Mouse (Mus musculus) megakaryocyte progenitor cell, adult 5-6 weeks (primary cell): Measurements from ENCODE around the gene Fbxl8. TPM values are rescaled to one million over a fixed set of nuclear protein-coding genes. Genes with fewer than 3 reads are reported as not detected.
"Not testable (repeated sequence)": the region's sequence is repeated elsewhere in the genome, so short reads cannot be mapped to it uniquely, and the experiment has no call there.

Experiments
- ATAC-seq: replicated peaks from 2 replicates; pipeline ENCODE4 v1.8.0; 2016; ENCODE audit warnings: mild to moderate bottlenecking, moderate TSS enrichment, inconsistent platforms; ENCODE audit not compliant: poor library complexity
- total RNA-seq, 2 experiments: library from RNA; stranded (forward) in 1 of 2; stranded (reverse) in 1 of 2; fragments of 157-497, 149-512 nt in 1 of 2; fragments of 200-1000 nt in 1 of 2; gene quantifications; 2 replicates each; pipeline versions ENCODE4 v1.2.3 to v1.2.4; 2015 to 2017

The Fbxl8 gene
- total RNA-seq, 2 experiments from 2014 or later = 1.2 to 3.2 TPM

DNA sequence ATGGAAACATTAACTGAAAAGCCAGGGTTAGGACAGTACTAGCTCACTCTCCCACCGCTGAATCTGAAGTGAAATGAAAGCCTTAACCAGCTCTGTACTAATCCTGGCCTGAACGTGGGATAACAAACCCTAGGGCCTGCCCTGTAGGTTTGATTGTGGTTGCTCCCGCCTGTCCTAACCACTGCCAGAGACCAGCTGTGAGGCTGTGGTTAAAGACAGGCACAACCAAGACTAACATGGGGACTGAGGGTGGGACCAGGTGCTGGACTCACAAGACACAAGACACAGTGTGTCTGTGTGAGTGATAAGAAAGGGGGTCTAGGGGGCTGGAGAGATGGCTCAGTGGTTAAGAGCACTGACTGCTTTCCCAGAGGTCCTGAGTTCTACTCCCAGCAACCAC lies 16.1 kb downstream of the Fbxl8 start:
- no peak for ATAC-seq

DNA sequence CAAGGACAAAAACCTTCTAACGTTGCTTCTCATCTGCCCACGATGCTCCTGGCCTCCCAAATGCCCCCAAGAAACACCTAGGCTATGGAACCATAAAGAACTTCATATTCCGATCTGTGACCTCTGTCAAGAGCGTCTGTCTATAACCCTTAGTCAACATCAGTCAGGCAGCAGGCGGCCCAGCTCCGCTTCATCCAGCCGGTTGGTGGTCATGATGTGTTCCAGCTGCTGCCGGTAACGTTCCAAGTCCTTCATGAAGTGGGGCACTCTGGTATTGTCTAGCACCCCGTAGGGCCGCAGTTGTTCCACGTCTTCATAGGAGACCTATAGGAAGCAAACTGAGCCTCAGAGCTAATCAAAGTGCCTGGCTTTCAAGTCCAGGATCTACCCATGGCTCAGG lies 17.4 kb downstream of the Fbxl8 start:
- ATAC-seq = no peak

DNA sequence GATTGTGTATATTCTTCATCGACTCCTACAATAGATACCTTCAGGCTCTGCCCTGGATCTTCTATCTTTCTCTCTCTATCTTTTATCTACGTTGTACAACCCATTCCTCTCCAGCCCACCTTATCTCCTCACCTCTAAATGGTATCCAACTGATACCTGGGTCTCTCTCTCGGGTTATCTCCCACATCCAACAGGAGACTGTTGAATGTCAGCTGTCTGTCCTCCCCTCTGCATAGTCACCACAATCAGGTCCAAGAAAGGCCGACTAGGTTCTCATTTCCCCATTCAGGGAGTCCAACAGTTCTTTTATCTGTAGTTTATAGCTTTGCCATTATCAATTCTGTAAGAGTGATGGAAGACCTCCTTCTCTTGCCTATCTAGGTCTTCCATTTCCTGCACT lies 17.8 kb downstream of the Fbxl8 start:
- ATAC-seq = no peak

DNA sequence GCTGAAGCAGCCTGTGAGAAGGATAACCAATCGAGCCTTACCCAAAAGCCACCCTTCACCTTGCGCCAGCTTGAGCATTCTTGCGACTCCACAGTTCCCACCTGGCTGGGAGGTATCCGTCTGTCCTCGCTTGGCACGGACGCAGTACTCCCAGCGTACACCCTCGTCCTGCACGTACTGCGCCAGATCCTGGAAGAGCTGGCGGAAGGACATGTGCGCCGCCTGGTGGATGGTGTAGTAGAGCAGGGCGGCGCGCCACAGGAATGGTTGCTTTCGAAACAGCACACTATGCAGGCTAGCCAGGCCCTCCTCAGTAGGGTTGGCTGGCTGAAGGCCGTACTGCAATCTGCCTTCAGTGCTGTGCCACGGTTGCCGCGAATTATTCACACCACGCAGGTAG lies 18.6 kb downstream of the Fbxl8 start:
- peak; percentile 75 for ATAC-seq

DNA sequence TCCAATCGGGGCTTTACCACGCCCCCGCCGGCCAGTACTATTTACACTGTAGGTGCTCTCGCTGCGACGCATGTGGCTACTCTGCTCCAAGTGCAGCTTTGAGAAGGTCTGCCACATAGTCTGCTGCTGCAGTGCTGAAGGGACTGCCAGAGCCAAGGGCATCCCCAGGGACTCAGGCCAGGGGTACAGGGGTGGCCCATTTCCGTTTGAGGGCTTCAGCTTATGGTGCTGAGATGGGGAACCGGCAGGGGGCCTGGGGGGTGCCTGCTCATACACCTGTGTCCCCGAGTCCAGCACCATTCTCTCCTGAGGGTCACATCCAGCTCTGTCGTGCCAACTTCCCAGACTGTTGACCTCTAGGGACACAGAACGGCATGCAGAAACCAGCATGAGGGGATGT lies 21.1 kb downstream of the Fbxl8 start:
- no peak for ATAC-seq

DNA sequence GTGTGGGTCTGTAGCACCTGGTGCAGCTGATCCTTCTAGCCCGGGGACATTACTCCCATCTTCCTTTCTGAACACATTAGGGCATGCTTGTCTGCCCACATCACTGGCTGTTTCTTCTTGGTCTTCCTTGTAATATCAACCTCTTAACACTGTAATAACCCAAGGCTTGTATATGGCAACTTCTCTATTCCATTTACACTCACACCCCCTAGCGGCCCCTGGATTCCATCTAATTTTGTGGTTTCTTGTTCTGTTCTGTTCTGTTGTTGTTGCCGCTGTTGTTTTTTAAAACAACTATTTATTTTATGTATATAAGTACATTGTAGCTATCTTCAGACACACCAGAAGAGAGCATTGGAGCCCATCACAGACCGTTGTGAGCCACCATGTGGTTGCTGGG lies 22.5 kb downstream of the Fbxl8 start:
- no peak for ATAC-seq

DNA sequence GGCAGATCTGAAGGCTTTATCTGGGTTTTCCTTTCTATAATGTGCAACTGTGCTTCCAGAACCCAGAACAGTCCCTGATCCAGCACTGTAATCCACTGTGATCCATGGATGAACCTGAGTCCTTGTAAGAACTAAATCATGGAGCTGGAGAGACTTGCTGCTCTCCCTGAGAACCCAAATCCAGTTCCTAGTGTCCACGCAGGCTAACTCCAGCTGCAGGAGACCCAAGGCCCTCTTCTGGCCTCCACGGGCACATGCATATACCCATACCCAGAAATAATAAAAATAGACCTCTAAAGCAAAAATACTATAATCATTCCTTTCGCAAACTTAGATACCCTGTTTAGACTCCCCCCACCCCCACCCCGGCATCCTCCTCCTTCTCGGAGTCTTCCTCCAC lies 23.8 kb downstream of the Fbxl8 start:
- ATAC-seq = no peak

DNA sequence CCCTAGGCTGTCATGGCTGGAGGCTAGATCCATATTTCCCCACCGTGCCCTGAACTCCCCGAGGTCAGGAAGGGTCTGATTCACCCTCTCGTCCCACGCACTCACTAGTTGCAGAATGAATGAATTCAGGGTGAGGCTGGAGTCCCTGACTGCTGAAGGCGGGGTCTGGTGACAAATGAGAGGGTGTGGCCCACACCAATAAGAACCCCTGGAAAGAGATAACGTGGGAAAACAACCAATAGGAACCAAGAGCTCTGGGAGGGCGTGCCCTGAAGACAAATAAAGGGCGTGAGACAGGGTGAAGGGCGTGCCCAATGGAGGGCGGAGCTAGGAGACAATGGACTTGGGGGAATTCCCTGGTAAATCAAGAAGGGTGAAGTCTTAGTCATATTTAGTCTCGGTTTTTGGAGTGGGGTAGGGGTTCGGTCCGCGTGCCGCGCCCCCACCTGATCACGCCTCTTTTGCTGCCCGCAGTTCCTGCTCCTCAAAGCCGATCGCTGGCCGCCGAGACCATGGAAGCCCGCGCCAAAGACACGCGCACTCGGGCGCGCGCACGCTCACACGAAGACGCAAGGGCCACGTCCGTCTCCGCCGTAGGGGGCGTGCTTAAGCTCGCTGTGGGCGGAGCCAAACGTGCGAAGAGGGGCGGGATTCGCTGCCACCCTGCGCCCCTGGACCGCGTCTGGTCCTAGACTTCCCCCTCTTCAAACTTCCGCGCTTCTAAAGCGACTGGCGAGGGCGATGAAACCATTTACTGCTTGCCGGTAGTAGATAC lies 24.7 kb downstream of the Fbxl8 start:
- ATAC-seq = peak; percentile 82

DNA sequence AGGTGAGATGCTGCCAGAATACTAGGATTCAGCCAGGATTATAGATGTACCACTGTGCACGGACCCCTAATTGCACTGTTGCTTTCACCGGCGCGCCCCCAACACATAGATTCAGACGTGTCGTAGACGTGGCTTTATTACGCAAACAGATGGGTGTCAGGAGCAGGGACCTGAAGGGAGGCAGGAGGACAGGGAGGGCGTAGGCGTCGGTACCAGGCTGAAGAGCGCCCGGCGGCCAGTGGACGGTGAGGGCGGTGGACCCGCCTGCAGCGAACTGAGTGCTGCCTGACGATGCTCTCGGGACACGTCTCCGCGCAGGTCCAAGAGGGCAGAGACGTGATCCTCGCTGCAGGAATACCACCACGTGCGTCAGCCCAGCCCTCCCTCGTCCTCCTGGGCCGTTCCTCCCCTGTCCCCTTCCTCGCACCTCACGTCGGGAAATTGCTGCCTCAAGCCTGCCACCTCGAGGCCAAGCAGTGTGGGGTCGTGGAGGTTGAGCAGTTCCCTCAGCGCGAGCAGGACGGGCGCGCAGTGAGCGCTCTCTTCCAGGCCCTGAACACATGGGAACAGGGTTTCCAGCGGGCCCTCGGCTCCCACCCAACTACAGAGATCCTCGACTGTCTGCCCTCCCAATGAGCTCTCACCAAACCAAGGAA lies 25.5 kb downstream of the Fbxl8 start, which contains the start of gene 4931428F04Rik:
Gene 4931428F04Rik, minus strand, starts transcription at position 60 of the 656 bp plus-strand sequence.
- ATAC-seq = peak; percentile 28

DNA sequence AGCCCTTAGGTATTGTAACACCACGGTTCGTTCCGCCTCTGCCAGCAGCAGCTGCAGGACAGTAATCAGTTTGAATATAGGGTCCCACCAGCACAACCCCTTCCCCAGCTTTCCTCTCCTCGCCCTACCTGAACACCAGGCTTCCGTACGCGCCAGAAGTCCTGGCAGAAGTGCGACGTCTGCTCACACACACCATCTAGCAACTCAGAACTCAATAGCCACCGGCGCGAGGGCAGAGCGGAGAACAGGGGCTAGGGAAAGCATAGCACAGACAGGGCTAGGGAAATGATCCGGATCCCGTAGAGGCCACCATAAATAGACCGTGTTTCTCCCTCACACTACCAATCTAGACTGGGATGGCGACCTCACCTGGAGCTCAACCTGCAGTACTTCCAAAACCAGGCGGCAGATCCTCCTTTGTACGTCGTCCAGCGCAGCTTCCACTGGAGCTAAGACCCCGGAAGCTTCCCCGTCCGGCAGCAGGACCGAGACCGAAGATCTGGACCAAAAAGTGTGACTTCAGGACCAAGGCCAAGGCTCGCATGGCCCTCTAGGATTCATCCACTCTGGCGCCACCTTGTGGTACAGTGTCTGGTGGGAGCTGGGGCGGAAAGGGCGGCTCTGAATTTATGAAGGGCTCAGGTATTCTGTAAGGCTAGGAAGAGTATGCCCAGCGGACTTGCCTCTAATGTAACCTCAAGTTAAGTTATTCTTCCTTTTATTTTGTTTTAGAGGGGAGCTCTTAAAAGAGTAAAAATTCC lies 26.3 kb downstream of the Fbxl8 start:
- peak; percentile 61 for ATAC-seq

DNA sequence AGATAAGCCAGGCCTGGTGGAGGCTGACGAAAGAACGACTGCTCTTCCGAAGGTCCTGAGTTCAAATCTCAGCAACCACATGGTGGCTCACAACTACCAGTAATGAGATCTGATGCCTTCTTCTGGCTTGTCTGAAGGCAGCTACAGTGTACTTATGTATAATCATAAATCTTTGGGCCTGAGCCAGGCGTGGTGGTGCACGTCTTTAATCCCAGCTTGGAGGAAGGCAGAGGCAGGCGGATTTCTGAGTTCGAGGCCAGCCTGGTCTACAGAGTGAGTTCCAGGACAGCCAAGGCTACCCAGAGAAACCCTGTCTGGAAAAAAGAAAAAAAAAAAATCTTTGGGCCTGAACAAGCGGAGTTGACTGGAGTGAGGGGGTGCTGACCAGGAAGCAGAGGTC lies 26.9 kb downstream of the Fbxl8 start:
- not testable (repeated sequence) for ATAC-seq

DNA sequence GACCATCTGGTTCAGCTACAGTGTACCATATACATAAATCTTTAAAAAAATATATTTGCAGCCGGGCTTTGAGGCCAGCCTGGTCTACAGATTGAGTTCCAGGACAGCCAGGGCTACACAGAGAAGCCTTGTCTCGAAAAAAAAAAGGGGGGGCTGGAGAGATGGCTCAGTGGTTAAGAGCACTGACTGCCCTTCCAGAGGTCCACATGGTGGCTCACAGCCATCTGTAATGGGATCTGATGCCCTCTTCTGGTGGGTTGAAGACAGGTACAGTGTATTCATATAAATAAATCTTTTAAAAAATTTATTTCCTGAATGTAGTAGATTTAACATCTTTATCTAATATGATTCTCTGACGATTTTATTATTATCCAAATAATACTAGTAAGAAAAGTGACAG lies 27.4 kb downstream of the Fbxl8 start:
- not testable (repeated sequence) for ATAC-seq

DNA sequence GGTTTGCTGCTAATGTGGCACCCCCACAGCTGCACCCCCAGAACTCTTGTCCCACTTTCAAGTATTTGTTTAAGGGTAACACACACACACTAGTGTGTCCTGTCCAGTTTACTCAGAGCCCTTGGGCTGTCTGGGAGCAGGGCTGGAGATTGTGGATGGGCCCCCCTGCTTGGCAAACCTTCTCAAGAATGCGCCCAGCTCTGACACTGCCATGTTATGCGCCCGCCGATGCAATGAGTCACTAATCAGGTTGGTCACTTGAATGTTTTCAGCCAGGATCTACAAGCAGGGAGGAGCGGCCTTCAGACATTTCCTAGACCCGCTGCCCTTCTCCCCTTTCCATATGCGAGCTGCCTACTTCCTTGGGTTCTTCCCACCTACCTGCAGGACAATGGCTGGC lies 28.0 kb downstream of the Fbxl8 start:
- no peak for ATAC-seq

DNA sequence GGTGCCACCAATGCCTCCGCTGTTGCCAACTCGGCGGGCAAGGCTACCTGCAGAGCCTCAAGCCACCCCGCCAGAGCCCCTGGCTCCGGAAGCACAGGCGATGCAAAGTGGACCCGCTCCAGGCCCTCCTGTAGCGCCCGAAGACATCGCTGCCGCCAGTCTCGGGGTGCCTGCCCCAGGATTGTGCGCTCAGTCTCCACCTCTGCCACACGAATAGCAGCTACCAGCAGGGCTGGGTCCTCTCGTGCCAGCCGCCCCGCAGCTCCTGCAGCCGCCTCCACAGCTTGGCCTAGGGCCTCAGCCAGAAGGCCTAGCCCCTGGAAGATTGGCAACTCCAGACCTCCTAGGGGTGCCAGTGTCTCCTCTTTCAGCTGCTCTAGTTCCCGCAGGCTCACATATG lies 29.0 kb downstream of the Fbxl8 start:
- no peak for ATAC-seq

DNA sequence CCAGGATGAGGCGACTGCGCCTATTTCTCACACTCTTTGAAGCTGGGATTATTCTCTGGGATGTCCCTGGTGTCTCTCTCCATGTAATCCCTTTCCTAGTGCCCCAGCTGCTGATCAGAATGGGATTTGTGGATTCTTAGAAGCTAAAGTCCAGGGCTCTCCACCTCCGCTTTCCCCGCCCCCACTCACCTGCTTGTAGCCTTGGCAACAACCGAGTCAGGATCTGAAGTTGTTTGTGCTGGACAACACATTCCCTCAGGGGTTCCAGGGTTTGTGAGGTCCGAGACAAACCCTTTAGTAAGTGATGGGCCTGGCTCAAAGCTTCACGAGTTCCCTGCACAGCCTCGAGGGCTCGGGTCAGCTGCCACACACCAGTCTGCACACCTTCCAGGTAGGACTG lies 30.3 kb downstream of the Fbxl8 start:
- no peak for ATAC-seq

DNA sequence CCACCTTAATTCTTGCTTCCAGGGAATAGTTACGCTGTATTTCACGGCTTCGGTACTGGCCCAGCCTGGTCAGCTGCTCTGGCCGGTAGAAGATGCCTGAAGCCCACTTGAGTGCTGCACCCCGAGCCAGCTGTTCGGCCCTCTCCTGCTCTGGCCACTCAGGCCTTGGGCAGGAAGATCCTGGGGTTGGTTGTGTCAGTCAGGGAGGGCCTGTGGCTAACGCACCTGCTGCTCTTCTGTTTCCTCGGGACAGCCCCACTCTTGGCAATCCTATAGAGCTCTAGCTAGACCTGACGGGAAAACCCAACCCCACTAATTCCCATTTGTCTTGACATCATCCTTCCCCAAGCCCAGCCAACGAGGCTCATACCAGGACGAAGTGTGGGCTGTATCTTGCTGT lies 30.8 kb downstream of the Fbxl8 start:
- ATAC-seq = no peak

DNA sequence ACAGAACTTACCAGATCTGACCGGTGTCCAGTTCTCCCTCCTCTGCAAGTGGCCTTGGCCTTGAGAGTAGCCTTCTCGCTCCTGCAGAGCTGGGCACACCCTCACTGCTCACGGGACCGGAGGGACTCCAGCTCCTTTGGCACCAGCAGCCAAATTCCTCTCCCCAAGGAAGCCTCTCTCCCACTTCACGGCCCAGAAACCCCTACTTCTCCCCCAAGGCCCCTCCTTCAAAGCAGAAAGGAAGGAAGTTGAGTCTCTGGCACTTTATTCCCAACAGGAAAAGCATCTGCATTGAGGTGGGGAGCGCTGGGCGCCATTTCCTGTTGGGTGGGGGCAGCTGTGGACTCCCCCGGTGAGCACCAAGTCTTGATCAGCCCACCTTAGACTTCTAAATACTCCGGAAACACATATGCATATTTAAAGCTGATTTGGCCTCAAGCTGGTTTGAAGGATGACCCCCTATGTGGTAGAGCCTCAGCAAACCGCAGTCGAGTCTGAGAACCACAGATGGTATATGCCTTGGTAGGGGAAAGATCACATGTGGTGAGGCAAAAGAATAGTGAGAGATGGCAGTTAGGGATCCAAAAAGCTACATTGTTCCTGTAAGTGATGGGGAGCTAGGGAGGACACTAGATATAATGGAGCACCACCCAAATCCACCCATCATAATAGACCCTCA lies 31.6 kb downstream of the Fbxl8 start, which contains the start of gene Exoc3l:
Gene Exoc3l, minus strand, starts transcription at position 207 of the 679 bp plus-strand sequence.
- ATAC-seq = no peak

DNA sequence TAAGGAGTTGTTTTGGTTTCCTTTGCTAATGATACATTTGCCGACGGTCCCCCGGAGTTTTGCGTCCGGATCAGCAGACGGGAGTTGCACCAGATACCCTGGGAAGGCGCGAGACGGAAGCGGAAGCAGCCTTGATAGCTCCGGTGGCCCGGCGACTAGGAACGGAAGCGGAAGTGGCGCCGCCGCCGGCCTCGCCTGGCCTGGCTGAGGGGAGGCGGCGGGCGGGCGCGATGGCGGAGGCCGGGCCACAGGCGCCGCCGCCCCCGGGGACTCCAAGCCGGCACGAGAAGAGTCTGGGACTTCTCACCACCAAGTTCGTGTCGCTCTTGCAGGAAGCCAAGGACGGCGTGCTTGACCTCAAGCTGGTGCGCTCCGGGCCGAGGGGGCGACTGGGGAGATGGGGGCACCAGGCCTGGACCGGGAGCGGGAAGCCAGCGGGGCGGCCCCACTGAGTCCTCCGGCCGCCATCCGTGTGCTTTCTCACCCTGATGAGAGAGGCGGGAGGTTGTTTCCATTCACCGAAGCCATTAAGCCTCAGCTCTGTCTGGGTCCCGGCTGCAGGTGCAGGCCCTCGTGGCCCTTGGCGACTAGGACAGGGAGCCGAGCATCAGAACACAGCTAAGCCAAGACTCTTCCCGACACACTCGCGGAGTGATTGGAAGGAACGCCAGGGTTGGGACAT lies 33.2 kb downstream of the Fbxl8 start, which contains the start of gene E2f4:
Gene E2f4, plus strand, starts transcription at position 153 of the 682 bp plus-strand sequence.
- peak; percentile 89 for ATAC-seq

DNA sequence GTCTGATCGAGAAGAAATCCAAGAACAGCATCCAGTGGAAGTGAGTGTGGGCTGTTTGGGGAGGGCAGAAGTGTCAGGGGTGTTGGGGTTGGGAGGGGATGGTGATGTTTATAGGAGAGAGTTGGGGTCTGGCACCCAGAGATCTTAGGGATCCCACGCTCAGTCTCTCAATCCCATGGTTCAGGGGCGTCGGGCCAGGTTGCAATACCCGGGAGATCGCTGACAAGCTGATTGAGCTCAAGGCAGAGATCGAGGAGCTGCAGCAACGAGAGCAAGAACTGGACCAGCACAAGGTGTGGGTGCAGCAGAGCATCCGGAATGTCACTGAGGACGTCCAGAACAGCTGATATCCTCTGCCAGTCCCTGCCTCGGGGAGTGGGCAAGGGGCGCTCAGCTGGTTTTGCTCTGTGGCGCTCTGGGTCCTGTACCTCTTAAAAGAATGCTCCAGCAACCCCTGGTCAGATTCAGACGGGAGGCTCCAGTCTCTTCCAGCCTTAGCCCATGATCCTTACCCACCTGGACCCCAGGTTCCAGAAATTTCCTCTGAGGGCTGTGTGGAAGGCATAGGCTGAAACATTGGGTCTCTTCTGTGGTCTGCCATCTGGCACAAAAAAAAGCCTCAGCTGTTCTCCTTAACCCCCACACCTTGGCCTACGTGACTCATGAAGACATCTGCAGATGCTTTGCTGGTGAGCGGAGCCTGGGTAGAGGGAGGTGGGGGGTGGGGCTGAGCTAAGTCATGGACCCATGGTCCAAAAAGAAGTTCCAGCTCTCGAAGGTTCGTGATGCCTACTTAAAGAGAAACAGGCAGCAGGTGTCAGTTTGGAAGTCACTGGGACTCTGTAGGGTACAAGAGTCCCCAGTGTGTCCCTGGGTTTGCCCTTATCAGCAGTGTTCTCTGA lies 34.2 kb downstream of the Fbxl8 start:
- no peak for ATAC-seq
